Mouse (Mus musculus): ENCODE measurements around the gene Prss57.

- no peak for TF ChIP-seq GATA1 (IDR thresholded peaks at IDR 0.05; ENCODE audit: low read length)
- TF ChIP-seq TAL1 (IDR thresholded peaks at IDR 0.05; ENCODE audit: low read length) = no peak
Measured at GRCm38 (mm10) chr10:79769329-79769728, 21.4 kb downstream of the Prss57 start.
